Mouse (Mus musculus) cortical plate, adult 2 months (tissue): ENCODE results near the gene Nipbl.

Experiments
- CTCF ChIP-seq: fragments of 200-500 bp; IDR thresholded peaks from 2 replicates; pipeline ENCODE4 v1.5.1; 2011; ENCODE audit warnings: mild to moderate bottlenecking, control low read depth, low read length; ENCODE audit not compliant: insufficient read depth; ENCODE audit errors: extremely low read depth
- POLR2A ChIP-seq: fragments of 200-500 bp; IDR thresholded peaks from 2 replicates; pipeline ENCODE4 v1.6.1; 2011; ENCODE audit warnings: mild to moderate bottlenecking, low read length, control low read depth; ENCODE audit not compliant: insufficient read depth; ENCODE audit errors: extremely low read depth

DNA sequence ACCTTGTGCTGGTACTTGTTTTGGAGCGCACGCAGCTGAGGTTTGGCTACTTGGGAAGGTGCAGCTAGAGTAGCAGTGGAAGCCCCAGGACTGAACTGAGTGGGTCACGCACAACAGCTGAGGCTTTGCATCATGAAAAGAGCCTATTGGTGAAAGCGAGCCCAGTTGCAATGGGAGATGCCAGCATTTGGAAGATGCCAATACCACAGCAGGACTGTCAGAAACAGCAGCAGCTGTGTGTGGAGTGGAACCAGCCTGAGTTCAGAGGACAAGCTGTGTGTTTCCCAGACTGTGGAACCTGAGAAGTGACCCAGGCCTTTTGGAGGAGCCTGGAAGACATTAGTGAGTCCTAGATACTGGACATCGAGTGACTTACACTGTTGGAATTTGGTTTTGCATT, 122.8 kb downstream of the Nipbl start:
- TF ChIP-seq POLR2A (no peak), CTCF (no peak)
